Mouse (Mus musculus): ENCODE results near the gene Disc1.

DNA sequence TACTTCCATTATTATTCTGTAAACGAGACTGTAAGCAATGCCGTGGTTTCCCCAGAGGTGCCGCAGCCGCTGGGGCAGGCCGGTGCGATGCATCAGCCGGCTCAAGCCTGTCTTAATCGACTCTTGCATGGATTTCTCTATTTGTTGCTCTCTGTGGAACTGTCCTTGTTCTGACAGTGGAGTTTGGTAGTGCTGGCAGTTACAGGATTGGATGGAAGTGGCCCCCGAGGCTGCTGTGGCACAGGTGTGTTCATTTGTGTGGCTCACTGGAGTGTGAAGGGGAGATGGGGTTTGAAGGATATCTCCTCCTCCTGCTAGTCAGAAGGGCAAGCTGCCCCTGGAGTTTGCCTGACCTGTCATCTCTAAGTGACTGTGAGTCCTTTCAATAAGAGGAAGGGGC, 171.3 kb downstream of the Disc1 start:
- no peak for TF ChIP-seq CTCF (IDR thresholded peaks at IDR 0.05; ENCODE audit: control insufficient read depth, insufficient read depth, insufficient read length)
- no peak for TF ChIP-seq USF1 (IDR thresholded peaks at IDR 0.05; ENCODE audit: low read depth)
- no peak for TF ChIP-seq MYOG (IDR thresholded peaks at IDR 0.05; ENCODE audit: control insufficient read depth, extremely low read depth, insufficient read length)
